Mouse (Mus musculus) E14TG2a.4 (cell line): ENCODE measurements at regions not wholly inside any gene's neighbourhood (a gene's known extent, or its start where the extent isn't known, plus 50 kb on each side); places are given as distances from the start of the nearest gene placed in this dataset.
A peak's percentile ranks its signal among the peaks of the same experiment; 100 is the strongest.

Source experiments
- H3K27me3 ChIP-seq: 2 replicates; pipeline ENCODE4 v1.6.1; 2014; ENCODE audit warnings: low read length, control low read depth; ENCODE audit not compliant: insufficient read depth
- H3K36me3 ChIP-seq: 2 replicates; pipeline ENCODE4 v1.6.1; 2014; ENCODE audit warnings: low read length, control low read depth; ENCODE audit not compliant: insufficient read depth
- H3K4me1 ChIP-seq: replicated peaks from 2 replicates; pipeline ENCODE4 v1.6.1; 2014; ENCODE audit warnings: low read depth, low read length, control low read depth
- H3K4me3 ChIP-seq: replicated peaks from 2 replicates; pipeline ENCODE4 v1.5.1; 2014; ENCODE audit warnings: mild to moderate bottlenecking, low read length
- H3K9me3 ChIP-seq: 2 replicates; pipeline ENCODE4 v1.6.1; 2014; ENCODE audit warnings: low read length, control low read depth
- CTCF ChIP-seq: conservative IDR thresholded peaks from 2 replicates; pipeline ENCODE4 v1.5.1; 2014; ENCODE audit warnings: low read length
- NANOG ChIP-seq: IDR thresholded peaks from 2 replicates; pipeline ENCODE4 v1.6.1; 2014; ENCODE audit warnings: borderline replicate concordance, low read length, mixed read lengths
- POU5F1 ChIP-seq: IDR thresholded peaks from 2 replicates; pipeline ENCODE4 v1.6.1; 2014; ENCODE audit warnings: low read length, borderline replicate concordance

DNA sequence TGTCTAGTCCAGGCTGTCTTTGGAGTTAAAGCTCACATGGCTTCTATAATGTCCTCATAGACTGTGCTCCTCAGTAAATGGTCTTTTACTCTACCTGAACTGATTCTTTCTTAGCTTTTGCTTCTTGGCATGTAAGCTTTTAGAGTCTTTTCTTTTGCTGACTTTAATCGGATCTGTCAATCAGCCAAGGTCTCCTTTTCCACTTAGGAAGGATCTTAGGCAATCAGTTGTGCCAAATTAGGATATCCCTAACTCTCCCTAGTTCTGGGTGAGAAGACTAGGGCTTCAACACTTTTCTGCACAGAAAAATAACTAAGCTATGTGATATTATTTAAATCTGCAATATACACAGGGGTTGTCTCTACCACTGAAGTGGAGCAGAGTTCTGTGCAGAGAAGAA is 193.8 kb upstream of the Slc24a2 start:
- Histone ChIP-seq H3K27me3 (no peaks in the 10 kb centered on the region), H3K4me3 (no peak overlapping the region), H3K4me1 (0 out of 2 replicates have a peak, but pooled peaks cover 4% of the 10 kb centered on the region), H3K9me3 (no peaks in the 10 kb centered on the region), H3K36me3 (no peaks in the 10 kb centered on the region)
- no peak for TF ChIP-seq CTCF
- no peak for TF ChIP-seq NANOG
- TF ChIP-seq POU5F1, result no peak

- no peaks in the 10 kb centered on the region for H3K9me3 ChIP-seq
- no peak overlapping the region for H3K4me3 ChIP-seq
- no peaks in the 10 kb centered on the region for H3K36me3 ChIP-seq
- no peaks in the 10 kb centered on the region for H3K27me3 ChIP-seq
- TF ChIP-seq CTCF (no peak), NANOG (no peak), POU5F1 (no peak)
- no peaks in the 10 kb centered on the region for H3K4me1 ChIP-seq
Observed at GRCm38 (mm10) chr4:87422588-87422987, 192.3 kb upstream of the Slc24a2 start.

DNA sequence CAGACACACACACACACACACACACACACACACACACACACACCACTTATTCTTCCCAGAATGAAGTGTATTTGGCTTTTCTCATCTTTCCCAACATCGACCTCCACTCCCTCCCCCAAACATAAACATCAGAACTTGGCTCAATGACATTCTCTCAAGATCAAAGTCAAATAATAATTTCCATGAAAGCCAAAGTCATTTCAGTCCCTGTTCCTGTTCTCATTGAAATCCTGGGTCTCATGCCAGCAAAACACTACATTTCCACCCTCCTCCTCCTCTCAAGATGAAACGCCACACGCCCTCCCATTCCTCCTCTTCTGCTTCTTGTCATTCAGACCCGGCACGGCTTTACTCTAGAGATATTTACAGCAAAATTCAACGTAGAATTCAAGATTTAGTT is 173.1 kb upstream of the Slc24a2 start:
- H3K4me3 ChIP-seq, result no peak overlapping the region

DNA sequence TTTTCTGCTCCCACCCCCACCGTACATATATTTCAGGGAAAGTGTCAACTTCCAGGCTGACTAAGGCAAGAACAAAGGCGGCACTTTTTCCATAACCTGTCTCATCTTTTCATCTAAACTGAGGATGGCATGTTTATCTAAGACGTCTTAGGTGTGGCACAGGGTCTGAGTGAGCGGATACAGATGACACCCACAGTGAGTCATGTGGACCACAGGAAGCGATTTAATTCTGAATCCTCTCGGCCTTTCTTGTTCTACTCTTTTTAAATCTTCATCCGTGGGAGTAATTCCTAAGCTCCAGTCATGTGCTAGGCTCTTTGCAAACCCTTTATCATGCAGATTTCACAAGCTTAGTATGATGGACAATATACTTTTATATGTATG is 171.9 kb upstream of the Slc24a2 start:
- TF ChIP-seq POU5F1 (no peak), NANOG (no peak), CTCF (no peak)
- no peaks in the 10 kb centered on the region for H3K36me3 ChIP-seq

More for the DNA sequence above, 173.1 kb upstream of the Slc24a2 start:
- H3K4me1 ChIP-seq, result 0 out of 2 replicates have a peak, but pooled peaks cover 7% of the 10 kb centered on the region
- no peak for TF ChIP-seq NANOG
- TF ChIP-seq POU5F1, result no peak
- no peak for TF ChIP-seq CTCF
- H3K27me3 ChIP-seq, result no peaks in the 10 kb centered on the region
- H3K9me3 ChIP-seq, result no peaks in the 10 kb centered on the region
- H3K36me3 ChIP-seq, result no peaks in the 10 kb centered on the region

GRCm38 (mm10) chr4:87401316-87402172 is 171.3 kb upstream of the Slc24a2 start:
- H3K4me3 ChIP-seq, result peak overlapping the region; percentile 29; the same call in 1 of the 2 replicates
- H3K4me1 ChIP-seq, result 0 out of 2 replicates have a peak, but pooled peaks cover 7% of the 10 kb centered on the region
- no peak for TF ChIP-seq POU5F1
- TF ChIP-seq NANOG, result no peak
- TF ChIP-seq CTCF, result no peak
- H3K27me3 ChIP-seq, result no peaks in the 10 kb centered on the region
- no peaks in the 10 kb centered on the region for H3K36me3 ChIP-seq
- no peaks in the 10 kb centered on the region for H3K9me3 ChIP-seq

More for the DNA sequence above, 171.9 kb upstream of the Slc24a2 start:
- Histone ChIP-seq H3K9me3 (no peaks in the 10 kb centered on the region), H3K27me3 (no peaks in the 10 kb centered on the region), H3K4me1 (0 out of 2 replicates have a peak, but pooled peaks cover 7% of the 10 kb centered on the region), H3K4me3 (peak overlapping the region; percentile 29; the same call in 1 of the 2 replicates)

- Histone ChIP-seq H3K27me3 (no peaks in the 10 kb centered on the region), H3K9me3 (no peaks in the 10 kb centered on the region), H3K36me3 (no peaks in the 10 kb centered on the region), H3K4me1 (no peaks in the 10 kb centered on the region), H3K4me3 (no peak overlapping the region)
- TF ChIP-seq CTCF, result no peak
- no peak for TF ChIP-seq NANOG
- no peak for TF ChIP-seq POU5F1
Observed at GRCm38 (mm10) chr4:87386835-87387234, 156.6 kb upstream of the Slc24a2 start.

DNA sequence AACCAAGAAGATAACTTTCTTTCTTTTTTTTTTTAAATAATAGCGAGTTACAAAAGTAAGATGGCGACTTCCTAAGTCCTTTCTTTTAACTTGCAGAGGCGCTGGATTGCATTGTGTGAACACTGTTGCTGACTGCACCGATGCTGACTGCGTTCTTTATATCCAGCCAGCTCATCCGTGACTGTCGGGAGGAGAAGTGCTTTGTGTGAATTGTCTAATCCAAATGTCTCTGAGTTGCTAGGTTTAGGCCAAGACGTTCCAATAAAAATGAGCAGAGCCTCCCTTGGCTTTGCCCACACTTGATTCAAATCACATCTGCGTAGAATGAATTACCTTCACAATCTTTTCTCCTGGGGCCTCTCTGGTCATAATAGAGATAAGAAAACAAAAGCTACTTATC is 156.0 kb upstream of the Slc24a2 start:
- Histone ChIP-seq H3K4me1 (no peaks in the 10 kb centered on the region), H3K4me3 (no peak overlapping the region), H3K9me3 (no peaks in the 10 kb centered on the region), H3K36me3 (no peaks in the 10 kb centered on the region), H3K27me3 (no peaks in the 10 kb centered on the region)
- TF ChIP-seq CTCF (no peak), POU5F1 (no peak), NANOG (no peak)

DNA sequence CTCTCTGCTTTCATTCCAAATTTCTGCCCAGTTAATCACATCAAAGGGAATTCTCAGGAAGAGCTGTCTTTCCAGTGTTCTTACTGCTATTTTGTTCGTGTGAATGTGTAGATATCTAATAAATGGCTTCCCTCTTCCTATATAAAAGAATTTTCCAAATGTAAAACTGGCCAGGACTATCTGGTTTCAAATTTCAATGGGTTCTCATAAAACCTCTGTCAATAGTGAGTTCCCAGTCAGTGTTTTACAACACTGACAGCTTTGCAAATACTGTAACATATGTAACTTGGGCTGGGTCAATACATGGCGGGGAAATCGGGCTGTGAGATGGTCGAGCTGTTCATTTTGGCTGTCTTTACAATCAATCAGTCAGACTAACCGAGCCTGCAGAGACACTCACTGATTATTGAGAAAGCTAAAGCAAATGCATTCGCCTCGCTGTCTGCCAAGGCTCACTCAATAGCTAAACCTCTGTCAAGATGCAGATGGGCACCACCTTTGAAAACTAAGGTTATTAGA is 155.0 kb upstream of the Slc24a2 start:
- H3K27me3 ChIP-seq, result no peaks in the 10 kb centered on the region
- H3K4me1 ChIP-seq, result no peaks in the 10 kb centered on the region
- no peaks in the 10 kb centered on the region for H3K36me3 ChIP-seq
- H3K9me3 ChIP-seq, result no peaks in the 10 kb centered on the region
- no peak overlapping the region for H3K4me3 ChIP-seq
- no peak for TF ChIP-seq CTCF
- no peak for TF ChIP-seq NANOG
- TF ChIP-seq POU5F1, result no peak
